Mouse (Mus musculus): Measurements from ENCODE around the gene Slc38a9. TPM values are rescaled to one million over a fixed set of nuclear protein-coding genes. Genes with fewer than 3 reads are reported as not detected.

The Slc38a9 gene
- polyA plus RNA-seq, 1 experiment from 2014 or later = 23.8 TPM

DNA sequence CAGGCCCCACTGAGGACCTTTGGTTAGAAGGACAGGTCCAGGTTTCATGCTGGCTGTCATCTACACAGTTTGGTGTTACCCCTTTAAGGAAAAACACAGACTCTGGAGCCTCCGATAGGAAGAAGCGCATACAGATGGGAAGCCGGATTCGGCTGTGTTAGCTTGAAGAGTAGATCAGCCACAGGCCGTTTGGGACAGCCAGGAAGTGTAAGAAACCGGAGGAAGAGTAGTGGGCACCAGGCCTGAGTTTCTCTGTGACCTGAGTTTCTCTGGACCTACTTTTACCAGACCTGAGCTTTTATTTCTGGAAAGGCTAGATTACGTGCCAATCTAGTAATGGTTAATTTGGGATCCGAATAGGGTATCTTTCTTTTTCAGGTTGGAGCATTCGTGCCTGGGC, 76.6 kb downstream of the Slc38a9 start:
- H3K36me3 ChIP-seq = 0 out of 2 replicates have a peak, but pooled peaks cover 5% of the 10 kb centered on the region
- H3K9ac ChIP-seq = no peak overlapping the region
- no peak overlapping the region for H3K4me2 ChIP-seq (replicated peaks)
- 83% methylated on average over 9 of the region's 9 CpGs for WGBS
- no peak for ATAC-seq (ENCODE audit: low FRiP score, low read depth)
- H3K9me3 ChIP-seq = no peaks in the 10 kb centered on the region
- H3K4me3 ChIP-seq = no peak overlapping the region
- no peaks in the 10 kb centered on the region for H3K27me3 ChIP-seq (replicated peaks)
- H3K4me1 ChIP-seq = no peaks in the 10 kb centered on the region
- H3K27ac ChIP-seq = no peak overlapping the region

DNA sequence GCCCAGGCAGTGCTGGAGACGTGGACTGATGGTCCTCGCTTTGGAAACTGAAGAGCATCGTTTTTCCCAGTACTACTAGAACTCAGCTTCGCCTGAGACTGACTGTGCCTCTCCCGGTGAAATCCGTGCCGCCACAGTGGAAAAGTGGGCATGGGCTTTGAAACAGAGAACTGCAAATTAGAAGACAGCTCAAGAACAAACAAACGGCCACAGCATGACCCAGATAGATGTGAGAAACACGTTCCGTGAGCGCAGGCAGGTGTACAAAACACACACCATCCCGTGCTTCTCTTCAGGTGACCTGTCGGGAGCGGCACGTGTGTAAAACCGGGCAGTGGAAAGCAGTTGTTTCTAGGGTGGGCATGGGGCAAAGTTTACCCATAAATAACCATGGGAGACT, 77.5 kb downstream of the Slc38a9 start:
- Histone ChIP-seq H3K27ac (no peak overlapping the region), H3K9ac (no peak overlapping the region), H3K9me3 (no peaks in the 10 kb centered on the region), H3K36me3 (0 out of 2 replicates have a peak, but pooled peaks cover 3% of the 10 kb centered on the region), H3K4me2 (replicated peaks) (no peak overlapping the region), H3K27me3 (replicated peaks) (no peaks in the 10 kb centered on the region), H3K4me3 (no peak overlapping the region), H3K4me1 (no peaks in the 10 kb centered on the region)
- 87% methylated on average over 16 of the region's 16 CpGs for WGBS
- ATAC-seq (ENCODE audit: low FRiP score, low read depth) = no peak

DNA sequence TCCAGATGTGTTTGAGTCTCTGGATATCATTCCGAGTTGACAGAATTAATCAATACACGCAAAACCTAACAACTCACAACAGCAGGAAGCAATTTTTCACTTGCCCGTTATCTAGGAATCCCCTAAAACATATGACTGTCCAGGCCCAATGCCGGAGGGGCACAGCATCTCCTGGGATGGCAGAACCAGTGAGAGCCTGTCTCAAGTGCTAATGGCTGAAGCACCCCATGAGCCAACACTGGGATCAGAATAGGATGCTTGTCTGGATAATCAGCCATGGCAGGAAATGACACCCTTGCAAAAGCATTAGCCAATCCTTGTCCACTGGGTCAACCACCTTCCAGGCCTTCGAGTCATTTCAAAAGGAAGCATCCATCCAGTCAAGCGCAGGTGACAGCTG, 79.5 kb downstream of the Slc38a9 start:
- Histone ChIP-seq H3K9me3 (no peaks in the 10 kb centered on the region), H3K9ac (no peak overlapping the region), H3K27me3 (replicated peaks) (no peaks in the 10 kb centered on the region), H3K4me1 (no peaks in the 10 kb centered on the region), H3K27ac (no peak overlapping the region), H3K36me3 (0 out of 2 replicates have a peak, but pooled peaks cover 1% of the 10 kb centered on the region), H3K4me3 (no peak overlapping the region), H3K4me2 (replicated peaks) (no peak overlapping the region)
- no peak for ATAC-seq (ENCODE audit: low FRiP score, low read depth)
- WGBS = 90% methylated on average over 6 of the region's 6 CpGs

DNA sequence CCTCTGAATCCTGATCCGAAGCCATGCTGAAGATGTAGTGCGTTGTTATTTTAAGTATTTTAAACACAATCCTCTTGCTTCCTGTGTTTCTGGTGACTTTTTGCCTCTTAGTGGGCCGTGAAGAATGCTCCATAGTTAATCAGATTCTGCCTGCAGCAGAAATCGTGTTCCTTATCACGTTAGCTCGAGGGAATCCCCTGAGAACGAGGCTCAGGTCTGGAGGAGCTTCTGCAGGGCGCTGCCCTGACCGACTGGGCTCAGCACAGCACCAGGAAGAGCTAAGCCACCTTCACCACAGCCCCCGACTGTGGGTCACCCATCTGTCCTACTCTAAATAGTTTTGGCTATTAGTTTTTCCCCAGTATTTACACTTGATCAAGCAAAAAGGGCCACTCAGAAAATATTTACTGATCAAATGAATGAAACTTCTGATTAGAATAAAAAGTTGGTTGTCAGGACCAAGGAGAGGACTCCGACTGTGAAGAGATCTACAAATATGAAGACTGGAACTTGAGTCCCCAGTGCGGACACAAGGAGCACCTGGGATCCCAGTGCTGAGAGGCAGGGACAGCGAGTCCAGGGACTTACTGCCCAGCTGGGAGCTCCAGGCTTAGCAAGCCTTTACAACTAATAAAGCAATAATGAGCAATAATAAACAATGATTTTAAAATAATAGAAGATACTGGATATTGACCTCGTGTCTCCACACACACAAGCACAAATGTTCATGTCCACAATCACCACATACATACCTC, 81.7 kb downstream of the Slc38a9 start:
- Histone ChIP-seq H3K9ac (no peak overlapping the region), H3K9me3 (no peaks in the 10 kb centered on the region), H3K4me3 (no peak overlapping the region), H3K4me2 (replicated peaks) (no peak overlapping the region), H3K27ac (no peak overlapping the region), H3K27me3 (replicated peaks) (no peaks in the 10 kb centered on the region), H3K36me3 (no peaks in the 10 kb centered on the region), H3K4me1 (no peaks in the 10 kb centered on the region)
- ATAC-seq (ENCODE audit: low FRiP score, low read depth) = no peak
- 74% methylated on average over 14 of the region's 14 CpGs for WGBS

DNA sequence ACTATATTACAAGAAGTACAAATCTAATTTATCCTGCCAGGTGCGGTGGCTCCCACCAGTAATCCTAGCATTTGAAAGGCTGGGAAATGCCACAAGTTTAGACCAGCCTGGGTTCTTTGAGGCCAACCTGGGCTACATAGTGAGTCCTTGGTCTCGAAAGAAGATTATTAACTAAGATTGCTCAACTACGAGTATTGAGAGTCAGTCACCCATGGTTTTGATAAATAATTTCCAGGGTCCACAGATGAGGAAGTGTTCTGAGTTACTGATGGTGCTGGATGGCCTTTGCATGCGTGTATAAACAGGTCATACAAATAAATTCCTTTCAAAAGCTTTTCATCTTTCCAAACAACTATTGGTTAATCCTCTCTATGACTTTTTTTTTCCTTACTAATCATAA, 83.1 kb downstream of the Slc38a9 start:
- H3K9me3 ChIP-seq = no peaks in the 10 kb centered on the region
- no peak overlapping the region for H3K9ac ChIP-seq
- H3K4me3 ChIP-seq = no peak overlapping the region
- no peak for ATAC-seq (ENCODE audit: low FRiP score, low read depth)
- H3K4me2 ChIP-seq (replicated peaks) = no peak overlapping the region
- H3K4me1 ChIP-seq = no peaks in the 10 kb centered on the region
- WGBS = 92% methylated on average over 4 of the region's 4 CpGs
- no peaks in the 10 kb centered on the region for H3K27me3 ChIP-seq (replicated peaks)
- no peak overlapping the region for H3K27ac ChIP-seq
- no peaks in the 10 kb centered on the region for H3K36me3 ChIP-seq

DNA sequence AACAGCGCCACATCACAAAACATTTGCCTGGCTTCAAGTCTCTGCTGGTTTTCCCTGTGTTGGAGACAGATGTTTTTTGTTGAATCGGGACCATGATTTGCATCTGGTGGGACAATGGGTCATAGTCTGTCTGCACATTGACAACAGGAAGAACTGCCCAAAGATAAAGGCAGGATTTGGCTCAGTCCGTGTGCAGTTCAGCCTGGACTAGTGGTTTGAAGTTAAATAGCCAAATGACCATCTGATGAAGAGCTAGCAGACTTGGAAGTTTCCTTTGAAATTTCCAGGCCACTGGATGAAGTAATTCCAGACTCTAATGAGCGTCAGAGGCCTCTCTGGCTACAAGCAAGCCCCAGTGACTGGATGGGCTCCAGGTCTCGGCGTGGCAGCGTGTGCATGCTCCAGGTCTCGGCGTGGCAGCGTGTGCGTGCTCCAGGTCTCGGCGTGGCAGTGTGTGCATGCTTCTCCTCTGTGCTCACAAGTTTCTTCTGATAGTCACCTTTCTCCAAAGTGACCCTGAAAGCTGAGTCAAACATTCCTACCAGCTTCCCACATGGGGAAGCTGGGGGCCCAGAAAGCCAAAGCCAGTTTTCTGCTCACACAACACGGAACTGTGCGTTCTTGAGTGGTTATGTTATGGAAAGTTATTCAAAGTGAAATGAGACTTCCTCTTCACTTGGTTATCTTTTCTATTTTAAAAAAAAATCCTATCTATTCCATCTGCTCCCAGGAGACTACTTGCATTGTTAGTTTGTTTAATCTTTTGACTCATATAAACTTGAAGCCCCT, 83.7 kb downstream of the Slc38a9 start:
- Histone ChIP-seq H3K36me3 (no peaks in the 10 kb centered on the region), H3K9me3 (no peaks in the 10 kb centered on the region), H3K4me2 (replicated peaks) (no peak overlapping the region), H3K27ac (no peak overlapping the region), H3K9ac (no peak overlapping the region), H3K4me3 (no peak overlapping the region), H3K4me1 (no peaks in the 10 kb centered on the region), H3K27me3 (replicated peaks) (no peaks in the 10 kb centered on the region)
- ATAC-seq (ENCODE audit: low FRiP score, low read depth) = no peak
- WGBS = 90% methylated on average over 15 of the region's 15 CpGs

DNA sequence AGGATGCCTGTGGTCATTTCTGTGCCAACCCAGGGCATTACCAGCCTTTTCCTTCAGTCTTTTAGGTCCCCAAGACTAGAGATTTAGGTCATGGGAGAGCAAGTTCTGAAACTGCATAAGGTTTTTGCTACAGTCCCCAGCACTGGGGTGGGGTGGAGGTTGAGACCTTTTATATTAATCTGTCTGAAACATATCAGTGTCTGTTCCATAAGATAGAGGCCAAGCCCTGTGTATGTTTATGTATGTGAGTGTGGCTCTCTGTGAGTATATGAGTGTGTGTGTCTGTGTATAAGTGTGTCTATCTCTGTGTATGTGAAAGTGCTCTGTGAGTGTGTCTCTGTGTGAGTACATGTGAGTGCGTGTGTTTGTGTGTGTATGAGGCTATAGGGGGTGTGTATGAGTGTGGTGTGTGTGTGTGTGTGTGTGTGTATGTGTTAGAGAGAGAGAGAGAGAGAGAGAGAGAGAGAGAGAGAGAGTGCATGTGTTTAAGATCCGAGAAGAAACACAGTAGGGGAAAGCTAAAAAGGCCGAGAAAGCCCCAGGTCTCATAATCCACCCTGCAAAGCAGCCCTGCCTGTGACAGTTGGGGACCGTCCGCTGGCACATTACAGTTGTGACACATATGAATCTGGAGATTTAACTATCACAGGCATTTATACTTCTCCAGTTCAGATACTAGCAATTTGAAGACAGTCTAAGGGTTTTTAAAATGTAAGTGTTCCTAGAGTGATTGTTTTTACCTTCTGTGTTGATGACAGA, 85.6 kb downstream of the Slc38a9 start:
- H3K4me1 ChIP-seq = no peaks in the 10 kb centered on the region
- H3K4me2 ChIP-seq (replicated peaks) = no peak overlapping the region
- ATAC-seq (ENCODE audit: low FRiP score, low read depth) = no peak
- H3K27me3 ChIP-seq (replicated peaks) = no peaks in the 10 kb centered on the region
- no peak overlapping the region for H3K9ac ChIP-seq
- no peaks in the 10 kb centered on the region for H3K9me3 ChIP-seq
- no peak overlapping the region for H3K4me3 ChIP-seq
- WGBS = 88% methylated on average over 5 of the region's 5 CpGs
- no peak overlapping the region for H3K27ac ChIP-seq
- H3K36me3 ChIP-seq = no peaks in the 10 kb centered on the region

DNA sequence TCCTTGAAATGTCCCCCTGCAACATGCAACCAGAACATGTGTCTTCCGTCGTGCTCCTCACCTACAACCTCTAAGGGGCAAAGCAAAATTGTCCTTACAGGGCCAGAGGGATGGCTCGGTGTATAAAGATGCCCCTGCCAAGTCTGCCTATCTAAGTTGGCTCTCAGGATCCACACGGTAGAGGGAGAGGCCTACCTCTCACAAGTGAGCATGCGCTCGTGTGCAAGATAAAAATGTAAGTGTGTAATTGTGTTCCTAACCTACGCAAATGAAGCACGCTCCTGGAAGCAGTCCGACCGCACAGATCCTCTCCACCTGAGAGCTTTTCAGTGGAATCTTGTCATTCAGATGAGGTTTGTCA, 86.1 kb downstream of the Slc38a9 start:
- no peaks in the 10 kb centered on the region for H3K36me3 ChIP-seq
- peaks cover 5% of the 10 kb centered on the region; the same call in 1 of the 2 replicates for H3K4me1 ChIP-seq
- H3K4me2 ChIP-seq (replicated peaks) = no peak overlapping the region
- 89% methylated on average over 10 of the region's 10 CpGs for WGBS
- H3K4me3 ChIP-seq = no peak overlapping the region
- H3K9ac ChIP-seq = no peak overlapping the region
- no peak overlapping the region for H3K27ac ChIP-seq
- no peaks in the 10 kb centered on the region for H3K9me3 ChIP-seq
- no peak for ATAC-seq (ENCODE audit: low FRiP score, low read depth)
- no peaks in the 10 kb centered on the region for H3K27me3 ChIP-seq (replicated peaks)

DNA sequence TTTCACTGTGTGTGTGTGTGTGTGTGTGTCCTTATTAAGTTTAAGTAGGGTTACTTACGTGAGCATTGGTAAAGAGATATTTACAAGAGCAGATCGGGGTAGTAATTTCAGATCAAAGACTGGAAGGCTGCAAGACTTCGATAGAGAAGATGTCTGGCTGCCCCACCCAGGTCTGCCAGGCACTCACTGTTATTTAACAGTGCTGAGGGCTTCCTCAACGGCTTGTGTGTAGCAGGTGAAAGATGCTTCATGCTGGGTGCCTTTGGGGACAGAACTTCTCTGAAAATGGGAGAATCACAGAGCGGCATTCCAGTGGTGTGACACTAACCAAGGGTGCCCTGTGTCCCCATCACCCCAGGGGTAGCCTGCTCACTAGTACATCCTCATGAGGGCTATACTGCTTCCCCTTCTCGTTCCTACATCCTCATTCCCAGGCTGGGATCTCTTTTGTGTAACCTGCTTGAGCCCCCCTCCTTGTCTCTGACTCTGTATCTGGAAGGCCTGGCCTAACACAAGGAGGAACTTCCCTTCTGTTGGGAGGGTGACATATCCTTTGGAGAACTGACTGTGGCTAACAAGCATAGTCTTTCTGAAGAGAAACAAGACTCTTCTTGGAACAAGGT, 87.4 kb downstream of the Slc38a9 start:
- H3K36me3 ChIP-seq = no peaks in the 10 kb centered on the region
- ATAC-seq (ENCODE audit: low FRiP score, low read depth) = no peak
- no peaks in the 10 kb centered on the region for H3K9me3 ChIP-seq
- peaks cover 8% of the 10 kb centered on the region; the same call in 1 of the 2 replicates for H3K4me1 ChIP-seq
- H3K27me3 ChIP-seq (replicated peaks) = no peaks in the 10 kb centered on the region
- H3K4me3 ChIP-seq = no peak overlapping the region
- H3K27ac ChIP-seq = no peak overlapping the region
- H3K4me2 ChIP-seq (replicated peaks) = no peak overlapping the region
- WGBS = 80% methylated on average over 6 of the region's 6 CpGs
- no peak overlapping the region for H3K9ac ChIP-seq

DNA sequence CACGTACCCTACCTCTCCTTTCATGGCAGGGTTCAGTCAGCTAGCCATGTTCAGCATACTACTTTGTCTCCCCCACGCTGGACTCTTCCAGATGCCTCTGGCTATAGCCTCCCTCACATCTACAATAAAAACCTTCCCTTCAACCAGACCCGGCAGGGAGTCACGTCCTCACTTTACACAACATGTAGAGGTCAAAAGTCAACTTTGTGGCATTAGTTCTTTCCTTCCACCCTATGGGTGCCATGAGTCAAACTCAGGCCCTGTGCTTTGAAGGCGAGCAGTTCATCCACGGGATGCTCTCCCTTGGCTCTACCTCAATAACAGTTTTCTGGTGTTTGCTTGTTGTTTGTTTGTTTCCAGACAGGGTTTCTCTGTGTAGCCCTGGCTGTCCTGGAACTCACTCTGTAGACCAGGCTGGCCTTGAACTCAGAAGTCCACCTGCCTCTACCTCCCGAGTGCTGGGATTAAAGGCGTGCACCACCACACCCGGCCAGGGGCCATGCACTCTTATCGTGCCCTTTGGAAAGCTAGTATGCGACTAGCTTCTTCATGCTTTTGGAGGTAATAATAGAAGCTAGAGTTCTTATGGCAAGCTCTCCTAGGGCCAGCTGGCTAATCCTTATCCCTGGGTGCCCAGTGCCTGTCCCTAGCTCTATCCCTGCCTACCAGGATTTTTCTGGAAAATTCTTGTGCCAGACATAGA, 88.4 kb downstream of the Slc38a9 start:
- no peak overlapping the region for H3K9ac ChIP-seq
- ATAC-seq (ENCODE audit: low FRiP score, low read depth) = no peak
- 86% methylated on average over 11 of the region's 11 CpGs for WGBS
- no peak overlapping the region for H3K4me3 ChIP-seq
- H3K9me3 ChIP-seq = no peaks in the 10 kb centered on the region
- no peaks in the 10 kb centered on the region for H3K36me3 ChIP-seq
- no peaks in the 10 kb centered on the region for H3K27me3 ChIP-seq (replicated peaks)
- no peak overlapping the region for H3K27ac ChIP-seq
- no peak overlapping the region for H3K4me2 ChIP-seq (replicated peaks)
- H3K4me1 ChIP-seq = peaks cover 8% of the 10 kb centered on the region; the same call in 1 of the 2 replicates

DNA sequence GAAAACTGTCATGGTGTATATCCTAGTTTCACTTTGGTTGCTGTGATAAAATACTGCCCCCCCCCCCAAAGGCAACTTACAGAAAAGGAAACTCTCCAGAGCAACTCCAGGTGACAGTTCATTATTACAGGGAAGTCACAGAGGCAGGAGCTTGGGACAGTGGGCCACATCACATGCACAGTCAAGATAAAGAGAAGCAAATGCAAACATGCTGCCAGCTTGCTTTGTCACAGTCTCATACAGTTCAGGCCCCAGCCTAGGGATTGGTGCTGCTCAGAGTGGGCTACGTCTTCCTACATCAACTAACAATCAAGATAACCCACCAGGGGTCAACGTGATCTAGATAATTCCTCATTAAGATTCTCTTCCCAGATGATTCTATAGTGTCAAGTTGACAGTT, 89.3 kb downstream of the Slc38a9 start:
- no peak overlapping the region for H3K27ac ChIP-seq
- no peak overlapping the region for H3K9ac ChIP-seq
- ATAC-seq (ENCODE audit: low FRiP score, low read depth) = no peak
- H3K4me2 ChIP-seq (replicated peaks) = no peak overlapping the region
- H3K4me1 ChIP-seq = peaks cover 8% of the 10 kb centered on the region; the same call in 1 of the 2 replicates
- 96% methylated on average over 2 of the region's 2 CpGs for WGBS
- H3K36me3 ChIP-seq = no peaks in the 10 kb centered on the region
- H3K27me3 ChIP-seq (replicated peaks) = no peaks in the 10 kb centered on the region
- no peaks in the 10 kb centered on the region for H3K9me3 ChIP-seq
- no peak overlapping the region for H3K4me3 ChIP-seq

Data from neural tube, embryonic 12.5 days (tissue).